Mouse (Mus musculus) intestine, embryonic 16.5 days (tissue): ENCODE measurements at regions not wholly inside any gene's neighbourhood (a gene's known extent, or its start where the extent isn't known, plus 50 kb on each side); places are given as distances from the start of the nearest gene placed in this dataset.

Source experiments
- ATAC-seq: fragments of 200-750 bp; cut with Nextera tagmentation; 2 replicates; pipeline ENCODE4 v1.8.0; 2017; ENCODE audit warnings: moderate TSS enrichment, moderate library complexity
- H3K27ac ChIP-seq: fragments of 300-500 bp; sonication (generic); 2 replicates; pipeline ENCODE4 v1.5.1; 2014; ENCODE audit warnings: mild to moderate bottlenecking, low read length
- H3K27me3 ChIP-seq: fragments of 300-500 bp; sonication (generic); replicated peaks from 2 replicates; pipeline ENCODE4 v1.6.1; 2014; ENCODE audit warnings: low read length, control low read depth, mixed read lengths; ENCODE audit not compliant: control insufficient read depth, insufficient read depth
- H3K36me3 ChIP-seq: fragments of 300-500 bp; sonication (generic); 2 replicates; pipeline ENCODE4 v1.6.1; 2014; ENCODE audit warnings: low read length, control low read depth; ENCODE audit not compliant: control insufficient read depth, insufficient read depth
- H3K4me1 ChIP-seq: fragments of 300-500 bp; sonication (generic); 2 replicates; pipeline ENCODE4 v1.6.1; 2014; ENCODE audit warnings: low read length, control low read depth, mixed read lengths; ENCODE audit not compliant: control insufficient read depth, insufficient read depth
- H3K4me2 ChIP-seq: fragments of 300-500 bp; sonication (generic); 2 replicates; pipeline ENCODE4 v1.6.1; 2014; ENCODE audit warnings: low read depth, low read length, control low read depth
- H3K4me3 ChIP-seq: fragments of 300-500 bp; sonication (generic); 2 replicates; pipeline ENCODE4 v1.5.1; 2014; ENCODE audit warnings: mild to moderate bottlenecking, low read length
- H3K9ac ChIP-seq: fragments of 300-500 bp; sonication (generic); 2 replicates; pipeline ENCODE4 v1.6.1; 2014; ENCODE audit warnings: low read depth, low read length
- H3K9me3 ChIP-seq: fragments of 300-500 bp; sonication (generic); 2 replicates; pipeline ENCODE4 v1.6.1; 2016; ENCODE audit warnings: low read length, control low read depth; ENCODE audit not compliant: control insufficient read depth
- WGBS: fragments of 180-500 bp; shearing (Covaris S2); extraction: QIAGEN DNeasy Blood & Tissue Kit; methylation state at CpG from one replicate; pipeline ENCODE4 v1.1.7; 2014; 5-methylcytosine and 5-hydroxymethylcytosine counted together

- H3K4me1 ChIP-seq: peaks cover 2% of the 10 kb centered on the region; the same call in 1 of the 2 replicates
- H3K4me2 ChIP-seq: no peak overlapping the region
- no peak overlapping the region for H3K27ac ChIP-seq
- no peak overlapping the region for H3K9ac ChIP-seq
- WGBS: 43% methylated on average over 4 of the region's 4 CpGs
- no peak overlapping the region for H3K4me3 ChIP-seq
- H3K9me3 ChIP-seq: no peaks in the 10 kb centered on the region
- no peaks in the 10 kb centered on the region for H3K27me3 ChIP-seq
- no peaks in the 10 kb centered on the region for H3K36me3 ChIP-seq
- no peak for ATAC-seq
These were observed 358.0 kb upstream of the Kazn start for GRCm38 (mm10) chr4:142597214-142597613.

GRCm38 (mm10) chr4:142589084-142589741 is 350.0 kb upstream of the Kazn start:
- Histone ChIP-seq H3K36me3 (no peaks in the 10 kb centered on the region), H3K27ac (no peak overlapping the region), H3K9me3 (no peaks in the 10 kb centered on the region), H3K4me3 (no peak overlapping the region), H3K27me3 (no peaks in the 10 kb centered on the region), H3K4me1 (0 out of 2 replicates have a peak, but pooled peaks cover 2% of the 10 kb centered on the region), H3K4me2 (no peak overlapping the region), H3K9ac (no peak overlapping the region)
- WGBS: 46% methylated on average over 7 of the region's 7 CpGs
- no peak for ATAC-seq

- no peak overlapping the region for H3K9ac ChIP-seq
- H3K27me3 ChIP-seq: no peaks in the 10 kb centered on the region
- no peak overlapping the region for H3K4me2 ChIP-seq
- 58% methylated on average over 24 of the region's 24 CpGs for WGBS
- H3K4me1 ChIP-seq: 0 out of 2 replicates have a peak, but pooled peaks cover 2% of the 10 kb centered on the region
- no peaks in the 10 kb centered on the region for H3K36me3 ChIP-seq
- no peak for ATAC-seq
- H3K9me3 ChIP-seq: no peaks in the 10 kb centered on the region
- H3K4me3 ChIP-seq: no peak overlapping the region
- H3K27ac ChIP-seq: no peak overlapping the region; the same call in 1 of the 2 replicates
These were observed 349.4 kb upstream of the Kazn start for GRCm38 (mm10) chr4:142588418-142589083.

- no peaks in the 10 kb centered on the region for H3K36me3 ChIP-seq
- H3K9me3 ChIP-seq: no peaks in the 10 kb centered on the region
- no peak overlapping the region for H3K9ac ChIP-seq
- WGBS: 77% methylated on average over 22 of the region's 22 CpGs
- no peak overlapping the region for H3K4me2 ChIP-seq
- ATAC-seq: no peak
- H3K27me3 ChIP-seq: no peaks in the 10 kb centered on the region
- no peak overlapping the region for H3K4me3 ChIP-seq
- H3K27ac ChIP-seq: no peak overlapping the region
- H3K4me1 ChIP-seq: 0 out of 2 replicates have a peak, but pooled peaks cover 2% of the 10 kb centered on the region
These were observed 348.3 kb upstream of the Kazn start for GRCm38 (mm10) chr4:142587345-142588035.

GRCm38 (mm10) chr4:142578536-142578935 is 339.3 kb upstream of the Kazn start:
- Histone ChIP-seq H3K9me3 (no peaks in the 10 kb centered on the region), H3K27ac (no peak overlapping the region), H3K4me2 (no peak overlapping the region), H3K4me3 (no peak overlapping the region), H3K4me1 (peaks cover 3% of the 10 kb centered on the region; the same call in 1 of the 2 replicates), H3K27me3 (no peaks in the 10 kb centered on the region), H3K36me3 (no peaks in the 10 kb centered on the region), H3K9ac (no peak overlapping the region)
- 78% methylated on average over 4 of the region's 4 CpGs for WGBS
- no peak for ATAC-seq

GRCm38 (mm10) chr4:142577519-142577918 is 338.3 kb upstream of the Kazn start:
- ATAC-seq: peak; percentile 72
- Histone ChIP-seq H3K27me3 (no peaks in the 10 kb centered on the region), H3K27ac (peak overlapping the region; percentile 20; the same call in 1 of the 2 replicates), H3K9ac (no peak overlapping the region), H3K9me3 (no peaks in the 10 kb centered on the region), H3K4me1 (peaks cover 3% of the 10 kb centered on the region; the same call in 1 of the 2 replicates), H3K36me3 (no peaks in the 10 kb centered on the region), H3K4me3 (no peak overlapping the region), H3K4me2 (no peak overlapping the region)
- WGBS: 23% methylated on average over 4 of the region's 4 CpGs

GRCm38 (mm10) chr4:142574528-142574927 is 335.3 kb upstream of the Kazn start:
- 61% methylated on average over 1 of the region's 1 CpGs for WGBS
- no peak overlapping the region for H3K4me2 ChIP-seq
- no peak overlapping the region for H3K9ac ChIP-seq
- no peaks in the 10 kb centered on the region for H3K36me3 ChIP-seq
- H3K27me3 ChIP-seq: no peaks in the 10 kb centered on the region
- peaks cover 3% of the 10 kb centered on the region; the same call in 1 of the 2 replicates for H3K4me1 ChIP-seq
- H3K9me3 ChIP-seq: no peaks in the 10 kb centered on the region
- no peak overlapping the region for H3K4me3 ChIP-seq
- no peak overlapping the region for H3K27ac ChIP-seq
- ATAC-seq: no peak

GRCm38 (mm10) chr4:142570712-142571111 is 331.5 kb upstream of the Kazn start:
- H3K4me1 ChIP-seq: no peaks in the 10 kb centered on the region
- no peak overlapping the region for H3K27ac ChIP-seq
- WGBS: 79% methylated on average over 7 of the region's 7 CpGs
- no peak overlapping the region for H3K4me3 ChIP-seq
- H3K36me3 ChIP-seq: no peaks in the 10 kb centered on the region
- no peaks in the 10 kb centered on the region for H3K9me3 ChIP-seq
- H3K9ac ChIP-seq: no peak overlapping the region
- no peaks in the 10 kb centered on the region for H3K27me3 ChIP-seq
- no peak overlapping the region for H3K4me2 ChIP-seq
- no peak for ATAC-seq

- Histone ChIP-seq H3K4me1 (no peaks in the 10 kb centered on the region), H3K9ac (no peak overlapping the region), H3K4me2 (no peak overlapping the region), H3K9me3 (no peaks in the 10 kb centered on the region), H3K27me3 (no peaks in the 10 kb centered on the region), H3K36me3 (no peaks in the 10 kb centered on the region), H3K4me3 (no peak overlapping the region), H3K27ac (no peak overlapping the region)
- WGBS: 67% methylated on average over 6 of the region's 6 CpGs
- ATAC-seq: no peak
These were observed 329.4 kb upstream of the Kazn start for GRCm38 (mm10) chr4:142568556-142568955.
